Mouse (Mus musculus) limb, embryonic 10.5 days (tissue): Measurements from ENCODE around the gene Scyl3. TPM values are rescaled to one million over a fixed set of nuclear protein-coding genes. Genes with fewer than 3 reads are reported as not detected.

Experiments used
- DNase-seq: peaks from one replicate; pipeline ENCODE4 v3.0.0-alpha.2; 2017; ENCODE audit warnings: low spot score
- H3K27ac ChIP-seq: fragments of 300-500 bp; sonication (generic); 2 replicates; pipeline ENCODE4 v1.5.1; 2016; ENCODE audit warnings: mild to moderate bottlenecking
- H3K27me3 ChIP-seq: fragments of 300-500 bp; sonication (generic); 2 replicates; pipeline ENCODE4 v1.6.1; 2016; ENCODE audit warnings: low read depth, mild to moderate bottlenecking; ENCODE audit not compliant: poor library complexity, severe bottlenecking
- H3K36me3 ChIP-seq: fragments of 300-500 bp; sonication (generic); 2 replicates; pipeline ENCODE4 v1.6.1; 2016; ENCODE audit warnings: mild to moderate bottlenecking, moderate library complexity
- H3K4me1 ChIP-seq: fragments of 300-500 bp; sonication (generic); 2 replicates; pipeline ENCODE4 v1.6.1; 2016
- H3K4me3 ChIP-seq: fragments of 300-500 bp; sonication (generic); 2 replicates; pipeline ENCODE4 v1.5.1; 2016; ENCODE audit warnings: mild to moderate bottlenecking, moderate library complexity
- H3K9me3 ChIP-seq: fragments of 300-500 bp; sonication (generic); replicated peaks from 2 replicates; pipeline ENCODE4 v1.6.1; 2016; ENCODE audit warnings: mild to moderate bottlenecking
- WGBS: fragments of 180-500 bp; shearing (Covaris S2); methylation state at CpG from one replicate; pipeline ENCODE4 v1.1.7; 2016; 5-methylcytosine and 5-hydroxymethylcytosine counted together
- polyA plus RNA-seq: library from polyadenylated mRNA; unstranded; fragments of >200 nt; fragmentation: Nextera tagmentation; extraction: Ambion mirVana; gene quantifications from 2 replicates; pipeline ENCODE4 v1.2.1, GENCODE M21; 2016

Scyl3 gene
- polyA plus RNA-seq, 1 experiment from 2014 or later, result 21.1 TPM

- 97% methylated on average over 5 of the region's 5 CpGs for WGBS
- no peak overlapping the region for H3K4me3 ChIP-seq
- no peak overlapping the region for H3K27ac ChIP-seq
- H3K4me1 ChIP-seq, result 0 out of 2 replicates have a peak, but pooled peaks cover 5% of the 10 kb centered on the region
- H3K36me3 ChIP-seq, result peaks cover 31% of the 10 kb centered on the region
- H3K27me3 ChIP-seq, result no peaks in the 10 kb centered on the region
- no peak for DNase-seq
- no peaks in the 10 kb centered on the region for H3K9me3 ChIP-seq
Observed at GRCm38 (mm10) chr1:163917349-163918160, 11.3 kb upstream of the Scyl3 start.

GRCm38 (mm10) chr1:163924093-163924492, 4.8 kb upstream of the Scyl3 start:
- Histone ChIP-seq H3K9me3 (no peaks in the 10 kb centered on the region), H3K4me1 (peaks cover 9% of the 10 kb centered on the region), H3K27me3 (no peaks in the 10 kb centered on the region), H3K4me3 (no peak overlapping the region), H3K36me3 (no peaks in the 10 kb centered on the region), H3K27ac (no peak overlapping the region)
- no peak for DNase-seq
- WGBS, result 90% methylated on average over 8 of the region's 8 CpGs

GRCm38 (mm10) chr1:163929636-163930457, 947 bp downstream of the Scyl3 start:
- H3K9me3 ChIP-seq, result no peaks in the 10 kb centered on the region

GRCm38 (mm10) chr1:163930458-163930794, 1.5 kb downstream of the Scyl3 start:
- peak overlapping the region; percentile 97 for H3K4me3 ChIP-seq
- peaks cover 18% of the 10 kb centered on the region for H3K4me1 ChIP-seq
- no peaks in the 10 kb centered on the region for H3K27me3 ChIP-seq
- DNase-seq, result no peak
- peaks cover 23% of the 10 kb centered on the region for H3K36me3 ChIP-seq
- H3K27ac ChIP-seq, result peak overlapping the region; percentile 88
- H3K9me3 ChIP-seq, result no peaks in the 10 kb centered on the region
- 7% methylated on average over 12 of the region's 12 CpGs for WGBS

More at GRCm38 (mm10) chr1:163929636-163930457, 947 bp downstream of the Scyl3 start:
- DNase-seq, result peak; percentile 93
- Histone ChIP-seq H3K4me1 (peaks cover 18% of the 10 kb centered on the region), H3K27ac (peak overlapping the region; percentile 88), H3K36me3 (peaks cover 17% of the 10 kb centered on the region), H3K4me3 (peak overlapping the region; percentile 97), H3K27me3 (no peaks in the 10 kb centered on the region)
- WGBS, result under 1% methylated on average over 76 of the region's 77 CpGs

- no peak for DNase-seq
- no peak overlapping the region for H3K4me3 ChIP-seq
- H3K4me1 ChIP-seq, result peaks cover 18% of the 10 kb centered on the region
- peaks cover 37% of the 10 kb centered on the region for H3K36me3 ChIP-seq
- no peaks in the 10 kb centered on the region for H3K27me3 ChIP-seq
- H3K9me3 ChIP-seq, result no peaks in the 10 kb centered on the region
- WGBS, result 83% methylated on average over 8 of the region's 8 CpGs
- H3K27ac ChIP-seq, result no peak overlapping the region
Observed at GRCm38 (mm10) chr1:163931801-163932200, 2.9 kb downstream of the Scyl3 start.

- 88% methylated on average over 2 of the region's 2 CpGs for WGBS
- H3K36me3 ChIP-seq, result peaks cover 62% of the 10 kb centered on the region
- H3K27ac ChIP-seq, result no peak overlapping the region
- DNase-seq, result no peak
- H3K4me1 ChIP-seq, result peaks cover 11% of the 10 kb centered on the region
- no peaks in the 10 kb centered on the region for H3K27me3 ChIP-seq
- no peak overlapping the region for H3K4me3 ChIP-seq
- H3K9me3 ChIP-seq, result no peaks in the 10 kb centered on the region
Observed at GRCm38 (mm10) chr1:163934591-163934990, 5.7 kb downstream of the Scyl3 start.

- H3K9me3 ChIP-seq, result no peaks in the 10 kb centered on the region
- H3K27me3 ChIP-seq, result no peaks in the 10 kb centered on the region
- DNase-seq, result no peak
- WGBS, result 82% methylated on average over 6 of the region's 6 CpGs
- H3K4me1 ChIP-seq, result no peaks in the 10 kb centered on the region
- H3K27ac ChIP-seq, result no peak overlapping the region
- no peak overlapping the region for H3K4me3 ChIP-seq
- peaks cover 96% of the 10 kb centered on the region for H3K36me3 ChIP-seq
Observed at GRCm38 (mm10) chr1:163942056-163942455, 13.2 kb downstream of the Scyl3 start.

- no peak for DNase-seq
- no peak overlapping the region for H3K4me3 ChIP-seq
- H3K36me3 ChIP-seq, result peaks cover 100% of the 10 kb centered on the region
- H3K27me3 ChIP-seq, result no peaks in the 10 kb centered on the region
- no peaks in the 10 kb centered on the region for H3K9me3 ChIP-seq
- H3K27ac ChIP-seq, result no peak overlapping the region
- WGBS, result 91% methylated on average over 2 of the region's 2 CpGs
- H3K4me1 ChIP-seq, result no peaks in the 10 kb centered on the region
Observed at GRCm38 (mm10) chr1:163953396-163953795, 24.5 kb downstream of the Scyl3 start.

- no peak overlapping the region for H3K27ac ChIP-seq
- H3K27me3 ChIP-seq, result no peaks in the 10 kb centered on the region
- 89% methylated on average over 3 of the region's 3 CpGs for WGBS
- peaks cover 92% of the 10 kb centered on the region for H3K36me3 ChIP-seq
- H3K4me3 ChIP-seq, result no peak overlapping the region
- no peak for DNase-seq
- H3K9me3 ChIP-seq, result no peaks in the 10 kb centered on the region
- H3K4me1 ChIP-seq, result no peaks in the 10 kb centered on the region
Observed at GRCm38 (mm10) chr1:163958036-163958435, 29.1 kb downstream of the Scyl3 start.

- no peak for DNase-seq
- 92% methylated on average over 10 of the region's 10 CpGs for WGBS
- Histone ChIP-seq H3K27ac (no peak overlapping the region), H3K4me1 (no peaks in the 10 kb centered on the region), H3K27me3 (no peaks in the 10 kb centered on the region), H3K9me3 (no peaks in the 10 kb centered on the region), H3K36me3 (peaks cover 88% of the 10 kb centered on the region), H3K4me3 (no peak overlapping the region)
Observed at GRCm38 (mm10) chr1:163964008-163964689, 35.2 kb downstream of the Scyl3 start.

GRCm38 (mm10) chr1:163974471-163974870, 45.6 kb downstream of the Scyl3 start:
- no peaks in the 10 kb centered on the region for H3K4me1 ChIP-seq
- no peaks in the 10 kb centered on the region for H3K27me3 ChIP-seq
- H3K4me3 ChIP-seq, result no peak overlapping the region
- H3K9me3 ChIP-seq, result no peaks in the 10 kb centered on the region
- peaks cover 77% of the 10 kb centered on the region for H3K36me3 ChIP-seq
- WGBS, result 94% methylated on average over 1 of the region's 1 CpGs
- no peak for DNase-seq
- no peak overlapping the region for H3K27ac ChIP-seq

- H3K9me3 ChIP-seq, result no peaks in the 10 kb centered on the region
- peaks cover 77% of the 10 kb centered on the region for H3K36me3 ChIP-seq
- DNase-seq, result no peak
- no peaks in the 10 kb centered on the region for H3K27me3 ChIP-seq
- H3K4me3 ChIP-seq, result no peak overlapping the region
- 96% methylated on average over 2 of the region's 2 CpGs for WGBS
- no peak overlapping the region for H3K27ac ChIP-seq
- H3K4me1 ChIP-seq, result no peaks in the 10 kb centered on the region
Observed at GRCm38 (mm10) chr1:163975088-163975487, 46.2 kb downstream of the Scyl3 start.

GRCm38 (mm10) chr1:163976515-163976914, 47.6 kb downstream of the Scyl3 start:
- no peak overlapping the region for H3K27ac ChIP-seq
- H3K4me3 ChIP-seq, result no peak overlapping the region
- WGBS, result 92% methylated on average over 1 of the region's 1 CpGs
- H3K36me3 ChIP-seq, result peaks cover 78% of the 10 kb centered on the region
- no peaks in the 10 kb centered on the region for H3K27me3 ChIP-seq
- no peaks in the 10 kb centered on the region for H3K9me3 ChIP-seq
- H3K4me1 ChIP-seq, result no peaks in the 10 kb centered on the region
- no peak for DNase-seq
